Mouse (Mus musculus) large intestine, adult 2 months (tissue): ENCODE data around the gene Dlgap3. TPM values are rescaled to one million over a fixed set of nuclear protein-coding genes. Genes with fewer than 3 reads are reported as not detected.
A peak's percentile ranks its signal among the peaks of the same experiment; 100 is the strongest.

ENCODE experiments used
- DNase-seq: peaks from one replicate; pipeline ENCODE4 v3.0.0-alpha.2; 2012; ENCODE audit warnings: low read depth, low spot score
- WGBS: fragments of 180-500 bp; shearing (Covaris S2); methylation state at CpG from one replicate; pipeline ENCODE4 v1.1.7; 2018; 5-methylcytosine and 5-hydroxymethylcytosine counted together
- polyA plus RNA-seq: library from polyadenylated mRNA; depleted of rRNA; stranded (reverse); fragments of >200 nt; gene quantifications from 2 replicates; pipeline ENCODE4 v1.2.3, GENCODE M21; 2012; rRNA removed

The Dlgap3 gene
- 0.22 and 0.32 TPM in 2 replicates for polyA plus RNA-seq

DNA sequence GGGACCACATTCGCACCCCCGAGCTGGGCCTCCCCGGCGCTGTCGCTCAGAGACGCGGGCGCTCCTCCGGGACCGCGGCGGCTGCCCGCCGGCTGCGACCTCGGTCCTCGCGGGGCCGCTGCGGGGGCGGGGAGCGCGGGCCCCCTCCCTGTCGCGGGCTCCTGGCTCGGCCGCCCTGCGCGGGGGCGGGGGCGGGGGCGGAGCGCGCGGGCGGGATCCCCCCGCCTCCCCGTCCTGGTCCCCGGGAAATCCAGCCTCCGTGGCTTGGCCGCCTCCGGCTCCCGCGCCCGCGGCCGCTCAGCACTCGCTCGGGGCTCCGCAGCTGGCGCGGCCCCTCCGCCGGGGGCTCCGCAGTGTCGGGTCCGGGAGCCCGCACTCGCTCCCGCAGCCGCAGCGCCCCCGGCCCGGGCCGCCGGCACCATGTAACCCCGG is at the start of gene Dlgap3:
Gene Dlgap3, plus strand, starts transcription at position 291 of the 432 bp plus-strand sequence.
- no peak for DNase-seq
- 2% methylated on average over 29 of the region's 67 CpGs for WGBS

DNA sequence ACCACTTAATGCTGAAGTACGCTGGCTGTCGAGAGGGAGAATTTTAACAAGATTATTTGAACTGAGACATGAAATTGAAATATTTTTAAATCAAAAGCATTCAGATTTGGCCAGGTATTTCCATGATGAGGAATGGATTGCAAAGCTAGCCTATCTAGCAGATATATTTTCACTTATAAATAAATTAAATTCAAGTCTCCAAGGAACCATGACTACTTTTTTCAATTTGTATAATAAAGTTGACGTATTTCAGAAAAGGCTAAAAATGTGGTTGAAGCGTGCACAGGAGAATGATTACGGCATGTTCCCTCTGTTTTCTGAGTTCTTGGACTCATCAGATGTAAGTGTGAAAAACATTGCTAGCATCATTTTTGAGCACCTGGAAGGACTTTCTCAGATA is 45.6 kb upstream of the Dlgap3 start, which contains the start of gene Tmem35b:
Gene Tmem35b, plus strand, starts transcription at position 301 of the 400 bp plus-strand sequence.
- WGBS: 95% methylated on average over 5 of the region's 5 CpGs

GRCm38 (mm10) chr4:127124331-127124730 is 44.7 kb upstream of the Dlgap3 start:
- no peak for DNase-seq
- 77% methylated on average over 1 of the region's 1 CpGs for WGBS

More for the DNA sequence above, 45.6 kb upstream of the Dlgap3 start, which contains the start of gene Tmem35b:
- no peak for DNase-seq

DNA sequence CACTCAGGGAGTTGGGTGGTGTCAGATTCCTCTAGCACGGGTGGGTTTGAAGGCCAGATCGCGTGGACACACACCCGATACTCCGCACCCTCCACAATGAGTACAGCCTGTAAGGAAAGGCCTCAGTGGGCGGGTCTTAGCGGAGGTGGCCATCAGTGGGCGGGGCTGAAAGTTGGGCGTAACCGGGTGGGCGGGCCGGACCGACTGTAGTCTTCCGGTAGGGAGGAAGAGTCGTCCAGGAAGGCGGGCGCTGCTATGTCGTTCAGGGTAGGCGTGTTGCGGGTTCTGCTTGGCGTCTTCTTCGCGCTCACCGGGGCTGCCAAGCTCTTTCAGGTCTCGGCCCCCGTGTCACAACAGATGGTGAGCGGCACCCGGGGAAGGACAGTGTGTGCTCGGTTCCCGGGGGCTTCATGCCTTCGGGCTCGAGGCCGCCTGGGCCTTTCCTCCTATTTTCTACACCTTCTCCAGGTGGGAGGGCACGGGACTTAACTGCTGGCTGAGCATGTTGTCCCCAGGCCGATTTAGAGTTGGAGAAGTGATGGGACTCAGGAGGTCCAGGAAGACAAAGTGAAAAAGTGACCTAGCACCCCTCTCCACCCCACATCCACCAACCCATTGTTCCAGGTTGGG is 43.1 kb upstream of the Dlgap3 start:
- under 1% methylated on average over 35 of the region's 35 CpGs for WGBS
- peak; percentile 78 for DNase-seq

DNA sequence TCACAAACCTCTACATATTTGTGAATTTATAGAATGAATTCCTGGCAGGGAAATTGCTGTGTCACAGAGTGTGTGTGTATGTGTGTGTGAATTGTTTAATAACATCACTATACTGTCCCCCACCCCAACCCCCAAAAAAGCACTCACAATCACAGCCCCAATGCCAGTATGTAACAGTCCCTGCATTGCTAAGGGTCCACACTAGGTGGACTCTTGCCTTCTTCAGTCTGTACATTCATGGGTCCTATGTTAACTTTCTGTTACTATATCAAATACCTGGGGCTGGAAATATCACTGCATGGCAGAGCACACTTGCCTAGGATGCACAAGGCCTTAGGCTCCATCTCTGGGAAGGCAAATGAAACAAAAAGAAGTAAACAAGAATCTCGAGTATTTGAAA is 34.3 kb upstream of the Dlgap3 start:
- WGBS: 13% methylated on average over 1 of the region's 1 CpGs

DNA sequence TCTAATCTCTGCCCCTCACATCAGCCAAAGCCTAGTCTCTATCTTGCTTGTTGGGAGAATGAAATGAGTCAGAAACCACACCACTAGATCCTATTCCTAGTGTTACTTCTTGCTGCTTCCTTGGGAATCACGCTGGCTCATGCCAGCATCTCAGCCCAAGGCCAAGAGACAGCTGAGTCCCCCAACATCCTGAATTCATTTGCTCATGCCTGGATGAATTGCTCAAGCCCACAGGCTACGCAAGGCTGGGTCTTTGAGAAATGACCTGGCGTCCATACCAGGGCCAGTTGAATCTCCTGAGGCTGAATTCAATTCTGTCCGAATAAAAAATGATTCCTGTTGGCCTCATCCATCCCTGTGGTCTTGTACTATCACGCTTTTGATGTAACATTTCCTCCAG is 31.4 kb upstream of the Dlgap3 start:
- 88% methylated on average over 5 of the region's 5 CpGs for WGBS
- no peak for DNase-seq

More for the DNA sequence above, 34.3 kb upstream of the Dlgap3 start:
- DNase-seq: no peak

DNA sequence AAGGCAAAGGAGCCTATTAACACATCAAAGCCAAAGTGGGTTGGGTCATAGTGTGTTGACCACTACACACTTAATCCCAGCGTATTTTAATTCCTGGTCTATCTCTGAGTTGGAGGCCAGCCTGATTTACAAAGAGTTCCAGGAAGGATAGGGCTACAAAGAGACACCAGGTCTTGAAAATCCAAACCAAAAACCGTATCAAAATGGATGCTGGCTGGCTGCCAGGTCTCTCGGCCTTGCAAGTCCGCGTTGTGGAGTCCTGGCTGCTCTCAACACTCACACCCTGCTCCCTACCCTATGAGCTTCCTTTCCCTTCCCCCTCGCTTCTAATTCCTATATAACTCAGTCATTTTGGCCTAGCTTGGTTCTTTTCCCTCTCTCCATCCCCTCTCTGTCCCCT is 30.5 kb upstream of the Dlgap3 start:
- DNase-seq: no peak
- 31% methylated on average over 6 of the region's 6 CpGs for WGBS

GRCm38 (mm10) chr4:127150031-127150430 is 19.0 kb upstream of the Dlgap3 start:
- DNase-seq: no peak
- WGBS: 83% methylated on average over 13 of the region's 13 CpGs

GRCm38 (mm10) chr4:127153345-127153744 is 15.7 kb upstream of the Dlgap3 start:
- DNase-seq: no peak
- WGBS: 44% methylated on average over 1 of the region's 1 CpGs

GRCm38 (mm10) chr4:127155757-127156156 is 13.2 kb upstream of the Dlgap3 start:
- WGBS: 58% methylated on average over 5 of the region's 5 CpGs
- no peak for DNase-seq

- DNase-seq: no peak
- 72% methylated on average over 4 of the region's 4 CpGs for WGBS
These were observed 11.3 kb upstream of the Dlgap3 start for GRCm38 (mm10) chr4:127157746-127158145.

DNA sequence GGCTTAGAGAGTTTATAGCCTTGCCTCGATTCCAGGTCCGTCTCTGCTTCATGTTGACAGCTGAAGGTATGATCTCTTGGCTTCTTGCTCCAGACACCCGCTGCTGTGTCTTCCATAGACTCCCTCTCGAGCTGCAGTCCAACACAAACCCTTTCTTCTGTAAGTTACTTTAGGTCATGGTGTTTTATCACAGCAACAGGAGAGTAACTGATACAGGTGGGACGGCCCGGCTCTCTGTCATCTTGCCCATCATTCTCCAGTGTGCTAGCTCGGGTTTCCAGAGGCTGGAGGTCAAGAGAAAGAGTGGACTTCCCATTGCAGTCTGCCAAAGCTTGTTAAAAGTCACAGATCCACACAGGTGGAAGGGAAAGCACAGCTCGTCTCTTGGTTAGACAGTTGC is 5.1 kb upstream of the Dlgap3 start:
- WGBS: 60% methylated on average over 8 of the region's 8 CpGs
- no peak for DNase-seq

- no peak for DNase-seq
- 69% methylated on average over 5 of the region's 5 CpGs for WGBS
These were observed 1.9 kb upstream of the Dlgap3 start for GRCm38 (mm10) chr4:127167096-127167495.

DNA sequence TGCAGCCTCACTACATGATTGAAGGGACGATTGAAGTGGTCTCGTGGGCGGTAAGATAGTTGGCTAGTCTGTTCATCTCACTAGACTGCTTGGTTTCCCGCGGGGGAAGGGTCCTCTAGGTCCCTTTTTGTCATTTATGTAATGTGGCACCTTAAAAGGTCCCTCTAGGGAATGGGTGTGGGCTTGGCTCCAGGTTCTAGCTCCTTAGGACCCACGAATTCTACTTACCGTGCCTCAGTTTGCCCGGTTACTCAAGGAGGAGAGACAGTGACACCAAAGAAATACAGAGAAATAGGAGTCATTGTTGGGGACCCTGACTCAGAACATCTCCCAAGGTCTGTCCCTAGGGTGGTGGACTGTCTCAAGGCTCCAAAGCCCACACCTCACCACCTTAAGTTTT is 1.3 kb upstream of the Dlgap3 start:
- WGBS: 18% methylated on average over 8 of the region's 8 CpGs

GRCm38 (mm10) chr4:127168211-127168913 is 642 bp upstream of the Dlgap3 start:
- WGBS: under 1% methylated on average over 39 of the region's 39 CpGs
- DNase-seq: peak; percentile 1

More for the DNA sequence above, 1.3 kb upstream of the Dlgap3 start:
- no peak for DNase-seq

DNA sequence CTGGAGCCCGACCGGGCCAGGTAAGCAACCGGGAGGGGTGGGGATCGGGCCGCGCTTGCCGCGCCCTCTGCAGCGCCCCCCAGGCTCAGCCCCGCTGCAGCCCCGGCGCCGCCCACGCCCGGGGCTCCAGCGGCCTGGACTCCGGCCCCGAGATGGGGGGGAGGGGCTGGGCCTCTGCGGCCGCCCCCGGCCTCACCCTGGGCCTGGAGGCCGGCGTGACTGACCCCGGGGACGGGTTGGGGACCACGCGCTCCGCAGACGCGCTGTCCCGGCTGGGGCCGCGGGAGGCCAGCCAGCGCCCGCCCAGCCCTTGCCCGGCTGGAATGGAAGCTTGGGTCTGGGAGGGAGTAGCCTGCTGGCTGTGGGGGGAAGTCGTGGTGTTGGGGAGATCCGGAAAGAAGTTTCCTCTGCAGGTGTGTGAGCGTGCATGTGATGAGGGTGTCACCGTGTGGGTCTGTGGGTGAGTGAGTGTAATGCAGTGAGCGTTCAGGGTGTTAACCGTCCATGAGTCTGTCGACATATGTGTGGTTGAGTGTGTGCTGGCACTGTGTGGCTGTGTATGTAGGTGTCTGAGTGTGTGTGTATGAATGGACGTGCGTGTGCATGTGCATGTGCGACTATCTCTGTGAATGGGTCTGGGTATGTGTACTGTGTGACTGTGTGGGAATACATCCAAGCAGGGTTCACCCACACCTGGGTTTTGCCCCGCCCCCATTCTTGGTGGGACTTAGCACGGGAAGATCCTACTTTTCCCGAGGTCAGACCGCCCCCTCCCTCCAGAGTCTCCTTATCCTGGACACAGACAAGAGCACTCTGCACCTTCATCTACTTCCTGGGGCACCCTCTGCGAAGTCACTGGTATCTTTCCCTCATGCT is 580 bp downstream of the Dlgap3 start:
- WGBS: 6% methylated on average over 37 of the region's 51 CpGs

GRCm38 (mm10) chr4:127170866-127171265 is 1.9 kb downstream of the Dlgap3 start:
- WGBS: 44% methylated on average over 5 of the region's 5 CpGs
- DNase-seq: no peak

More for the DNA sequence above, 580 bp downstream of the Dlgap3 start:
- DNase-seq: no peak

GRCm38 (mm10) chr4:127171341-127171905 is 2.4 kb downstream of the Dlgap3 start:
- DNase-seq: no peak
- 61% methylated on average over 4 of the region's 4 CpGs for WGBS

DNA sequence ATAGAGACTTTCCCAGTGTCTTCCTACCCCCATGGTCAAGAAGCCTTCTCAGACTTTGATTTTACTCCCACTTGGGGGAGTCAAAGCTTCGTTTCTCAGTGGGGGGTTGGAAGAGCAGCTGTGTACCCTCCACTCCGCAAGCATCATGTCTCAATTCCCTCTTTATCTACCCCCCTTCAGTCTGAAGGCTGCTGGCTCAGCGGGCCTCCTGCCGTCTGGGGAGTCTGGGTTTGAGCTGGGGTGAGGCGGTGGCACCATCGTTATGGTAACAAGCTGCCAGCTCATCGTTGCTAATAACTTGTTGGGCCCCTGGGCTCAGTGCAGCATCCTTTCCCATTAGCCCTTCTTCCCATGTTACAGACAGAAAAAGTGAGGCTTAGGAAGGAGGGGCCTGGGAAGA is 3.1 kb downstream of the Dlgap3 start:
- WGBS: 34% methylated on average over 7 of the region's 7 CpGs
- DNase-seq: no peak

DNA sequence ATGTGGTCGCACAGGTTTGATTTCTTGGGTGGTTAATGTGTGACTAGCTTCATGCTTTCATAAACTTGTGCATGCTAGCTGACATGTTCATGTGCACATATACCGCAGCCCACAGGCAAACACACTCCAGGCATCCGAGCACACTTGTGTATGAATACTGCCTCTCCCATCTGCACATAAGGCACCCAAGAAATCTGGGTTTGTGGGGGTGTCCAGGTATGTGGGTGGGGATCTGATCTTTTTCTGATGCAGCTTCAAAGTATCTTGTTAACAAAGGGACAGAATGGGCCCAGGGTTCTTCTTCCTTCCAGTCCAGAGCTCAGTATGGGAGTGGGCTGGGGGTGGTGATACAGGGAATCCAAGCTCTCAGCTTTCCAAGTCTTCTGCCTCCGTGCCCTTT is 3.6 kb downstream of the Dlgap3 start:
- 44% methylated on average over 4 of the region's 4 CpGs for WGBS
- DNase-seq: no peak
